Mouse (Mus musculus) kidney, postnatal 25 days (tissue): Measurements from ENCODE around the gene Olfr1123.
"Not testable (repeated sequence)": the region's sequence is repeated elsewhere in the genome, so short reads cannot be mapped to it uniquely, and the experiment has no call there.

ENCODE experiments used
- DNase-seq, 2 experiments: peaks; one replicate each; pipeline ENCODE4 v3.0.0; 2021; ENCODE audit warnings: mixed read lengths in 2 of 2

The Olfr1123 gene

GRCm38 (mm10) chr2:87416335-87416734 lies at the start of gene Olfr1123:
Gene Olfr1123 (plus strand): TSS chr2:87416635.
- DNase-seq: no peak

- DNase-seq: no peak
Observed at GRCm38 (mm10) chr2:87369595-87369994, 46.8 kb upstream of the Olfr1123 start, which contains the start of gene Olfr1121. Gene Olfr1121 (plus strand): TSS chr2:87369895.

- DNase-seq: no peak
Observed at GRCm38 (mm10) chr2:87371726-87372125, 44.7 kb upstream of the Olfr1123 start.

GRCm38 (mm10) chr2:87383935-87384334 lies 32.5 kb upstream of the Olfr1123 start:
- no peak for DNase-seq

GRCm38 (mm10) chr2:87385549-87385948 lies 30.9 kb upstream of the Olfr1123 start, which contains the start of gene Olfr1122:
Gene Olfr1122 (plus strand): TSS chr2:87385849.
- DNase-seq: no peak

GRCm38 (mm10) chr2:87393605-87394004 lies 22.8 kb upstream of the Olfr1123 start:
- DNase-seq: not testable (repeated sequence)

- DNase-seq: not testable (repeated sequence)
Observed at GRCm38 (mm10) chr2:87394686-87395085, 21.7 kb upstream of the Olfr1123 start.

- DNase-seq: no peak
Observed at GRCm38 (mm10) chr2:87429975-87430374, 13.5 kb downstream of the Olfr1123 start, which contains the start of gene Olfr1124. Gene Olfr1124 (plus strand): TSS chr2:87430275.

- DNase-seq: no peak
Observed at GRCm38 (mm10) chr2:87437731-87438130, 21.3 kb downstream of the Olfr1123 start.

- DNase-seq: no peak
Observed at GRCm38 (mm10) chr2:87453662-87454061, 37.2 kb downstream of the Olfr1123 start, which contains the start of gene Olfr1126. Gene Olfr1126 (plus strand): TSS chr2:87453962.

- no peak for DNase-seq
Observed at GRCm38 (mm10) chr2:87461769-87462168, 45.3 kb downstream of the Olfr1123 start.
